Mouse (Mus musculus) natural killer cell, adult 2 months (primary cell): ENCODE measurements around the gene Ehmt1.
A peak's percentile ranks its signal among the peaks of the same experiment; 100 is the strongest.

Experiments used
- DNase-seq, 2 experiments: peaks; one replicate each; pipeline ENCODE4 v3.0.0; 2022; ENCODE audit warnings: low spot score in 2 of 2

Ehmt1 gene

GRCm38 (mm10) chr2:24912189-24912588 is 7.2 kb downstream of the Ehmt1 start:
- no peak for DNase-seq

GRCm38 (mm10) chr2:24910481-24910880 is 8.9 kb downstream of the Ehmt1 start:
- DNase-seq, result peak in 1 of 2 experiments; percentile 39

DNA sequence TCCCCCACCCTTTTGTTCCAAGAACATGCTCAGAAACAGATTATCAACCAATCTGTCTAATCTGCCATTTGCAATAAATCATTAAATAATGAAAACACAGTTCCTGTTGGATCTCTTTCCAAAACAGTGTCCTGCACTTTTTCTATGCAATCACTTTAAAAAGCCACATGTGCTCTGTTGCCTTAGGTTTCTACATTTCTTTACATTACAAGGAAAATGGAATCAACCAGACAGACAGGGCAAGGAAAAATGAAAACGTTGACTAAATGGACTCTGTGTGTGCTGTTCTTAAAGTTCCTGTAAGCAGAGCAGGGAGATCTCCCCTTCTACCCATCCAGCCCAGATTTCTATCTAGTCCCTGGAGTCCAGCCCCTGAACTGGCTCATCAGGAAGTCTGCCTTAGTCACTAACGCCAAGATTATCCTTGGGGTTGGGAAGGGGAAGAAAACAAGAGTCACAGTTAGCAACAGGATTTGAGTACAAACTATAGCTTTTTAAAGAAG is 13.7 kb downstream of the Ehmt1 start:
- DNase-seq, result no peak

GRCm38 (mm10) chr2:24904823-24905652 is 14.4 kb downstream of the Ehmt1 start:
- no peak for DNase-seq

- no peak for DNase-seq
Measured at GRCm38 (mm10) chr2:24902999-24903398, 16.4 kb downstream of the Ehmt1 start.

GRCm38 (mm10) chr2:24901055-24901454 is 18.4 kb downstream of the Ehmt1 start:
- DNase-seq, result no peak

GRCm38 (mm10) chr2:24899292-24899691 is 20.1 kb downstream of the Ehmt1 start:
- no peak for DNase-seq

GRCm38 (mm10) chr2:24896761-24897160 is 22.7 kb downstream of the Ehmt1 start:
- DNase-seq, result no peak

DNA sequence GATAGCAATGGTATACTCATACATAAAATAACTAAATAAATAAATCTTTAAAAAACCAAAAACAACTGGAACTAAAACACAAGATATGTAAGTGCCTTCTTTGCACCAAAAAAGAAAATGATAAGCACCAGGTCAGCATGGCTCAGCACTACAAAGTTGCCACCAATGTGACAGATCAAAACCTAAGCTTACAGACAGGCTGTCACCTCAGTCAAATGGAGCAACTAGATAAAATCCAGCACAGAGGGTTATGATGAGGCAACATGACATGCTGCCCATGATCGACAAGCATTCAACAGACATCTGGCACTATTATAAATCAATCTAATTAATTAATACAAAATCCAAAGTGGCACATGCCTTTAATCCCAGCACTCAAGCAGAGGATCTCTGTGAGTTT is 25.2 kb downstream of the Ehmt1 start:
- no peak for DNase-seq

DNA sequence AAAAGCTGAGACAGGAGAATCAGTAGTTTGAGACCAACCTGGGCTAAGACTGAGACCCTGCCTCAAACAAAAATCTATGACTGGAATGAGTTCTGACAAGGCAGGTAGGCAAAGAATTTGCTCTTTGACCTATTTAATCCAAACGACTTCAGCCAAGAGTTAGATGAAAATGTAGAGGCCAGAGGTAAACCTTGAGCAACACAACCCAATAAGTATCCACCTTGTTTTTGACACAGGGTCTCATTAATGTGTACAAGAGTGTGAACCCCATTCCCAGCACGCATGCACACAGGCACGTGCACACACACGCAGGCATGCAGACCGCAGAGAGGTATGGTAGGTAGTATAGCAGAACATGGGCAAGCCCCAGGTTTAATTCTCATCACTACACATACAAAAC is 27.1 kb downstream of the Ehmt1 start:
- DNase-seq, result no peak

GRCm38 (mm10) chr2:24890541-24891447 is 28.6 kb downstream of the Ehmt1 start:
- DNase-seq, result no peak

GRCm38 (mm10) chr2:24888895-24889294 is 30.5 kb downstream of the Ehmt1 start:
- DNase-seq, result peak in 1 of 2 experiments; percentile 8

DNA sequence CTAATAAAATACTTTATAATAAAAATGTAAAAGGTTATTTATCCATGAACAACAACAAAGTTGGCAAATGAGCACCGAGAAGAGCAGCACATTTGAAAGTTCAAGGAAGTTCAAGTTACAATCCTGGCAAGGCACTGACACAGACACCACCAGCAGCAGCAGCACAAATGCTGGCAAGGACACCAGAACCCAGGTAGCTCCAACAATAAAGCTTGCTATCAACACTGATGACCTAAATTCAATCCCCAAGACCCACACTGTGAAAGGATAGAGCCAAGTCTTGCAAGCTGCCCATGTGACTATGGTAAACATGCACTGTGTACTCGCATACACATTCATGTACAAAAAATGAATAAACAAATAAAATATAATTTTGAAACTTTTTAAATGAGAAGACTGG is 38.7 kb downstream of the Ehmt1 start:
- no peak for DNase-seq

DNA sequence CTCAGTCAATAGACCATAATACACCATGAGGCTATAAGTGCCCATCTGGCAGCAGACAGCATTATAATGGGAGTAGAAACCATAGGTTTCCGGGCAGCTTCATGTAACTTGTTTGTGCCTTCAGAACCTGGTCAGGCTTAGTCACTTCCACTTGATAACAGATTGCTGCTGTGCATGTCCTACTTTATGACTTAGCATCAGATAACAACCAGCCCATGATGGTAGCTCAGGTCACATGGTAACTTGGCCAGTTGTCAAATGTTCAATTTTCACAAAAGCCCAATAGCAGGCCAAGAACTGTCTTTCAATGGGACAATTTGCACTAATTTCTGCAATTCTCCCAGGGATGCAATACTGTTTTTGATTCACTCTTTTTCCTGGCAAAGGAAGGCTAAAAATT is 48.5 kb downstream of the Ehmt1 start:
- no peak for DNase-seq

- DNase-seq, result peak in 1 of 2 experiments; percentile 14
Measured at GRCm38 (mm10) chr2:24863010-24863409, 56.4 kb downstream of the Ehmt1 start.

- peak in 1 of 2 experiments; percentile 5 for DNase-seq
Measured at GRCm38 (mm10) chr2:24852408-24852807, 67.0 kb downstream of the Ehmt1 start.

DNA sequence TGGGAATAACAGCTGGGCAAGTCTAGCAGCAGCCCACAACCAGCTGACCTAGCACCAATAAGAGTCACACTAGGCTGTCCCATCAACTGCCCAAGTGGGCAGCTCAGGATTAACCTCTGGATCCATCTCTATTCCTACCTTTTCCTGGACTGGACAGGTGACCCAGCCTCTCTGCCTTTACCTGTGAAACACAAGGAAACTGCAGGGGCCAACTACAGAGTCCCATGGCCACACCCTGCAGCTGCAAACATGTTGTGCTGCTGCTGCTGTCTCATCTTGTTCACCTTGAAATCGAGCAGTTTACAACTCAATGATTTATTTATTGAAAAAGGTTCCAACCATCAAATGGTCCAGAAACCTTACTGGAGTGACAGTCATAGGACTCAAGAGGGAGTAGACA is 72.9 kb downstream of the Ehmt1 start:
- DNase-seq, result no peak

GRCm38 (mm10) chr2:24845256-24845655 is 74.2 kb downstream of the Ehmt1 start:
- DNase-seq, result no peak

DNA sequence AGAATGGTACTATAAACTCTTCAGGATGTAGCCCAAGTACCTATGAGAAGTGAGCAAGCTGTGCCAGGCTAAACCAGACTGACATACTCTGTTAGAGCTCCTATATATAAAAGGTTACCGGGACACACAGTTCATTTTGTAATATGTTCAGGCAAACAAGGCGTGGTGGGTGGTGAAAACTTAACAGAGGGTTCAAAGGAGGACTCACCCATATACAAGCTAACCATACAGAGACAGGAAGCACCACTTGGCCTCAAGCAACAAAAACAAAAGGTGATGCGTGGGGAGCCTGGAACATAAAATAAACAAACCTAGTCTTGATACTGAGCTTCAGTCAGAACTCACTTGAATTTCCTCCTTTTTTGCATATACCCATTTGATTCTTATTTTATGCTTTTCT is 88.8 kb downstream of the Ehmt1 start:
- no peak for DNase-seq

DNA sequence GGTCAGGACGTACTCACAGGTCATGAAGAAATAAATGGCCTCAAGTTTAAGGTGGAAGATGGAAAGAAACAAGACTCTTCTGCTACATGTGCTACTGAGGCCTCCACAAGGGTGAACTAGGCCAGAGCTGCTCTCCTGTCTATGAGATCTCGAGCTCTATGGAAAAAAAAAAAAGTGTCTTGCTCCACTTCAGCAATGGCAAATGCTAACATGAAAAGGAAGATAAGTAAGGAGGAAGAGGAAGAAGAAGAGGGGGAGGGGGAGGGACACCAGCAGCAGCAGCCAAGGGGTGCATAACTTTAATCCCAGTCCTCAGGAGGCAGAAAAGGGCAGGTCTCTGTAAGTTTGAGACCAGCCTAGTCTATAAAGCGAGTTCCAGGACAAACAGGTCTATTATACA is 109.7 kb downstream of the Ehmt1 start:
- no peak for DNase-seq

- no peak for DNase-seq
Measured at GRCm38 (mm10) chr2:24807691-24808090, 111.7 kb downstream of the Ehmt1 start.

GRCm38 (mm10) chr2:24807036-24807435 is 112.4 kb downstream of the Ehmt1 start:
- DNase-seq, result no peak

- no peak for DNase-seq
Measured at GRCm38 (mm10) chr2:24806143-24806542, 113.3 kb downstream of the Ehmt1 start.
